Mouse (Mus musculus) midbrain, embryonic 10.5 days (tissue): ENCODE measurements around the gene Tmco3. TPM values are rescaled to one million over a fixed set of nuclear protein-coding genes. Genes with fewer than 3 reads are reported as not detected.

ENCODE experiments used
- DNase-seq: peaks from one replicate; pipeline ENCODE4 v3.0.0-alpha.2; 2017; ENCODE audit warnings: low spot score
- H3K27ac ChIP-seq: fragments of 300-500 bp; sonication (generic); replicated peaks from 2 replicates; pipeline ENCODE4 v1.5.1; 2016; ENCODE audit warnings: mild to moderate bottlenecking
- H3K27me3 ChIP-seq: fragments of 300-500 bp; sonication (generic); 2 replicates; pipeline ENCODE4 v1.6.1; 2016; ENCODE audit warnings: low read depth, mild to moderate bottlenecking; ENCODE audit not compliant: poor library complexity, severe bottlenecking
- H3K36me3 ChIP-seq: fragments of 300-500 bp; sonication (generic); 2 replicates; pipeline ENCODE4 v1.6.1; 2016; ENCODE audit warnings: mild to moderate bottlenecking, moderate library complexity
- H3K4me1 ChIP-seq: fragments of 300-500 bp; sonication (generic); 2 replicates; pipeline ENCODE4 v1.6.1; 2016
- H3K4me3 ChIP-seq: fragments of 300-500 bp; sonication (generic); 2 replicates; pipeline ENCODE4 v1.5.1; 2016; ENCODE audit warnings: mild to moderate bottlenecking, moderate library complexity
- H3K9me3 ChIP-seq: fragments of 300-500 bp; sonication (generic); replicated peaks from 2 replicates; pipeline ENCODE4 v1.6.1; 2016; ENCODE audit warnings: mild to moderate bottlenecking
- WGBS: fragments of 180-500 bp; shearing (Covaris S2); methylation state at CpG from one replicate; pipeline ENCODE4 v1.1.7; 2016; 5-methylcytosine and 5-hydroxymethylcytosine counted together
- polyA plus RNA-seq: library from polyadenylated mRNA; unstranded; fragments of >200 nt; fragmentation: Nextera tagmentation; extraction: Ambion mirVana; gene quantifications from 2 replicates; pipeline ENCODE4 v1.2.1, GENCODE M21; 2016

Gene Tmco3
- polyA plus RNA-seq, 1 experiment from 2014 or later: 31.6 TPM

- H3K27ac ChIP-seq: no peak overlapping the region
- 92% methylated on average over 1 of the region's 1 CpGs for WGBS
- H3K27me3 ChIP-seq: no peaks in the 10 kb centered on the region; the same call in 1 of the 2 replicates
- 0 out of 2 replicates have a peak, but pooled peaks cover under 1% of the 10 kb centered on the region for H3K36me3 ChIP-seq
- peaks cover 11% of the 10 kb centered on the region for H3K4me1 ChIP-seq
- no peak for DNase-seq
- no peaks in the 10 kb centered on the region for H3K9me3 ChIP-seq
- H3K4me3 ChIP-seq: no peak overlapping the region
Measured at GRCm38 (mm10) chr8:13283200-13283599, 4.8 kb upstream of the Tmco3 start.

- under 1% methylated on average over 34 of the region's 34 CpGs for whole genome bisulfite sequencing
- Histone ChIP-seq H3K9me3 (no peaks in the 10 kb centered on the region), H3K27ac (peak overlapping the region; percentile 96), H3K4me3 (peak overlapping the region; percentile 81), H3K27me3 (no peaks in the 10 kb centered on the region; the same call in 1 of the 2 replicates), H3K36me3 (peaks cover 8% of the 10 kb centered on the region), H3K4me1 (peaks cover 27% of the 10 kb centered on the region)
- DNase-seq: peak; percentile 85
Measured at GRCm38 (mm10) chr8:13287304-13287691, 692 bp upstream of the Tmco3 start.

GRCm38 (mm10) chr8:13288646-13289045 is 656 bp downstream of the Tmco3 start:
- Histone ChIP-seq H3K4me1 (peaks cover 27% of the 10 kb centered on the region), H3K4me3 (peak overlapping the region; percentile 81), H3K27ac (peak overlapping the region; percentile 96), H3K9me3 (no peaks in the 10 kb centered on the region), H3K36me3 (peaks cover 20% of the 10 kb centered on the region), H3K27me3 (no peaks in the 10 kb centered on the region; the same call in 1 of the 2 replicates)
- 6% methylated on average over 6 of the region's 6 CpGs for WGBS
- DNase-seq: no peak

DNA sequence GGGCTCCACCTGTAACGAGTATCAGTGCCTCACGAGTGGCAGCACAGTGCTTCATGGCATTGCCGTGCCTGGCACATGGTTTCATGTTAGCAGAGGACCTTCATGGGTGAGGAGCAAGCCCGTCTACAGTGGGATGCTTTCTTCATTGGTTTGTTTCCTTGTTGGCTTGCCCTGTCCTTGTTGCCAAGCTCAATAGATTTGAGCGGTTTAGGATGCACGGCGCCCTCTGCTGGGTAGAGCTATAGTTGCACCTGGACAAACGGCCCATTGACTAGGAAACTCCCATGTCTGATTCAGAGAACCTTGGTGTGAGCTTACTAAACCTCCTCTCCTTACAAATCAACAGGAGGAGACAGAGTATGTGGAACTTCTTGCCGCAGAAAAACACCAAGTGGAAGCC is 4.4 kb downstream of the Tmco3 start:
- no peaks in the 10 kb centered on the region for H3K9me3 ChIP-seq
- H3K36me3 ChIP-seq: peaks cover 57% of the 10 kb centered on the region
- H3K27ac ChIP-seq: no peak overlapping the region
- H3K27me3 ChIP-seq: no peaks in the 10 kb centered on the region
- WGBS: 28% methylated on average over 9 of the region's 9 CpGs
- H3K4me1 ChIP-seq: peaks cover 16% of the 10 kb centered on the region
- no peak overlapping the region for H3K4me3 ChIP-seq
- peak; percentile 77 for DNase-seq

DNA sequence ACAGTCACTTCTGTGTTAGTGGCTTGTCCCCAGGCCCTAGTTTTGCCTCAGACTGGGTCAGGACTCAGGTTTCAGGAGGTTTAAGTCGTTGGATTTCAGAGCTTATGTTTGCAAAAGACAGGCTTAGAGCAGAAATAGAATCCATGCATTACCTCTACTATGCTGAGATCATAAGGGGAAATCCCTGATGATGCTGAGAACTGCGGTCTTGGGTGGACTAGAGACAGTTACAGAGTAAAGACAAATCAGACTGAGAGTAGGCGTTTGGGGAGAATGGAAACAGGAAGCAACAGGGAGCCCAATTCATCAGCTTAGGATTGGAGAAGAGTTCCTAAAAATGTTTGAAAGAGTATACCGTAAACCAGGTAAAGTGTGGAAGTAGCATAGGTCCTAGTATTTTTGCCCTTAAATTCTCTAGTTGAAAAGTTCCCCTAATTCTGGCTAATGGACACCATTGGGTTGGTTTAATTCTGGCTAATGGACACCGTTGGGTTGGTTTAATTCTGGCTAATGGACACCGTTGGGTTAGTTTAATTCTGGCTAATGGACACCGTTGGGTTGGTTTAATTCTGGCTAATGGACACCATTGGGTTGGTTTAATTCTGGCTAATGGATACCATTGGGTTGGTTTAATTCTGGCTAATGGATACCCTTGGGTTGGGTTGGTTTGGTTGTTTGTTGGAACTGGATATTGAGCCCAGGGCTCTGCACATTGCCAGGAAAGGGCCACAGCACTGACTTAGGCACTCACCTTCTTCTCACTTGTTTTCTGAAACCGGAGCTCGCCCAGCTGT is 5.9 kb downstream of the Tmco3 start:
- Histone ChIP-seq H3K4me1 (peaks cover 11% of the 10 kb centered on the region), H3K27me3 (no peaks in the 10 kb centered on the region), H3K27ac (no peak overlapping the region), H3K4me3 (no peak overlapping the region), H3K36me3 (peaks cover 70% of the 10 kb centered on the region), H3K9me3 (no peaks in the 10 kb centered on the region)
- WGBS: 94% methylated on average over 9 of the region's 9 CpGs
- DNase-seq: no peak

DNA sequence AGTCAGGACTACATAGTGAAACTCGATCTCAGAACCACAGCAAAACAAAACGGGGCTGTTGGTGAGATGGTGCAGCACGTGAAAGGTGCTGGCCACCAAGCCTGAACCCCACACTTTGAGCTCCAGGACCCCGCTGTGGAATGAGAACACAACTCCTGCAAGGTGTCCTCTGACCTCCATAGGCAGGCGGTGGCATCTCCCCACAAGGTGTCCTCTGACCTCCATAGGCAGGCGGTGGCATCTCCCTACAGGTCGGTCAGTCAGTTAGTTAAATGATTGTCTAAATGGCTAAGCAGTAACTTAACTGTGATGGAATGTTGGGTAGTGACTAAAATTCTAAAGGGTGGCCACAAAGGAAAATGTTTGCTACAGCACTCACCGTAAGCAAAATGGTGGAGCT is 11.6 kb downstream of the Tmco3 start:
- Histone ChIP-seq H3K4me3 (no peak overlapping the region), H3K4me1 (no peaks in the 10 kb centered on the region), H3K36me3 (peaks cover 94% of the 10 kb centered on the region), H3K27me3 (no peaks in the 10 kb centered on the region), H3K27ac (no peak overlapping the region), H3K9me3 (peaks cover 10% of the 10 kb centered on the region)
- DNase-seq: no peak
- WGBS: 97% methylated on average over 8 of the region's 8 CpGs

- H3K27ac ChIP-seq: no peak overlapping the region
- DNase-seq: no peak
- WGBS: 95% methylated on average over 7 of the region's 7 CpGs
- H3K4me1 ChIP-seq: no peaks in the 10 kb centered on the region
- H3K36me3 ChIP-seq: peaks cover 94% of the 10 kb centered on the region
- no peaks in the 10 kb centered on the region for H3K27me3 ChIP-seq
- H3K9me3 ChIP-seq: peaks cover 10% of the 10 kb centered on the region
- H3K4me3 ChIP-seq: no peak overlapping the region
Measured at GRCm38 (mm10) chr8:13301036-13301435, 13.0 kb downstream of the Tmco3 start.

DNA sequence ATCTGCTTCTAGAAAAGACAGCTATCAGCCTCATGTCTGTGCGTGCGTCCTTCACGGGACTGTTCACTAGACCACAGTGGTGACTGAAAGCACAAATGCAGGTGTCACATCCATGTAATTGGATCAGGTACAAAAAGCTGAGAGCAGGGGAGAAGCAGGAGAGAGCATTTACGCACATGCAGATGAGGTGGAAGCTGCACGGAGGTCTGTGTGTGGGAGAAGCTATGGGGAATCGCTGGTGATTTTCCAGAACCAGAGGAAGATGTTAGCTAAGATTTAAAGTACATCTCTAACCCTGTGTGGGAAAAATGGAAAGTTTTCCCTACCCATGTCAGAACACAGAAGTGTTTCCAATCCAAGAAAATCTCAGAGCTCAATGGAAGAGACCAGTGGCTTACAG is 17.5 kb downstream of the Tmco3 start:
- H3K36me3 ChIP-seq: peaks cover 80% of the 10 kb centered on the region
- no peaks in the 10 kb centered on the region for H3K4me1 ChIP-seq
- 91% methylated on average over 6 of the region's 6 CpGs for WGBS
- no peaks in the 10 kb centered on the region for H3K27me3 ChIP-seq
- no peaks in the 10 kb centered on the region for H3K9me3 ChIP-seq
- DNase-seq: no peak
- no peak overlapping the region for H3K27ac ChIP-seq
- no peak overlapping the region for H3K4me3 ChIP-seq

GRCm38 (mm10) chr8:13305884-13306283 is 17.9 kb downstream of the Tmco3 start:
- no peak for DNase-seq
- 97% methylated on average over 4 of the region's 4 CpGs for WGBS
- Histone ChIP-seq H3K4me1 (no peaks in the 10 kb centered on the region), H3K27ac (no peak overlapping the region), H3K36me3 (peaks cover 80% of the 10 kb centered on the region), H3K9me3 (no peaks in the 10 kb centered on the region), H3K4me3 (no peak overlapping the region), H3K27me3 (no peaks in the 10 kb centered on the region)

GRCm38 (mm10) chr8:13306309-13306909 is 18.4 kb downstream of the Tmco3 start:
- no peaks in the 10 kb centered on the region for H3K9me3 ChIP-seq
- H3K4me3 ChIP-seq: no peak overlapping the region
- H3K36me3 ChIP-seq: peaks cover 79% of the 10 kb centered on the region
- H3K27me3 ChIP-seq: no peaks in the 10 kb centered on the region
- no peak overlapping the region for H3K27ac ChIP-seq
- 88% methylated on average over 7 of the region's 7 CpGs for whole genome bisulfite sequencing
- no peaks in the 10 kb centered on the region for H3K4me1 ChIP-seq
- DNase-seq: no peak

DNA sequence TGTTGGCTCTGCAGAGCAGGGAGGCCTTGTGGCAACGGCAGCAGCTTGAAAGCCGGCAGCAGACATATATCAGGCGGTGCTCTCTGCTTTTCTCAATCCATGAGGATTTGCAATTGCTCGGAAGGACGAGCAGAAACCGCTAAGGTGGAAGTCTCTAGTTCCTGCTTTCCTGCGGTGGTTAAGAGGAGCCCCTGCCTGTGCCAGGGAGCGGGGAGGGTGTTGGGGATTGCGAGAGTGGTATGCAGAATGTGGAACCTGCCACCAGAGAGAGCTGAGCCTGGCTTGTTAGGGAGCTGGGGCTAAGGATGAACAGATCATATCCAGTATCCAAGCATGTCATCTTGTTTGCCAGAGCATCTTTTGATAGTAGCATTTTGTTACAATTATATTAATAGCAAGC is 18.9 kb downstream of the Tmco3 start:
- Histone ChIP-seq H3K27me3 (no peaks in the 10 kb centered on the region), H3K27ac (no peak overlapping the region), H3K4me1 (no peaks in the 10 kb centered on the region), H3K9me3 (no peaks in the 10 kb centered on the region), H3K4me3 (no peak overlapping the region), H3K36me3 (peaks cover 76% of the 10 kb centered on the region)
- WGBS: 84% methylated on average over 9 of the region's 9 CpGs
- no peak for DNase-seq

GRCm38 (mm10) chr8:13314922-13315321 is 26.9 kb downstream of the Tmco3 start:
- Histone ChIP-seq H3K27me3 (no peaks in the 10 kb centered on the region), H3K27ac (no peak overlapping the region), H3K4me1 (no peaks in the 10 kb centered on the region), H3K4me3 (no peak overlapping the region), H3K9me3 (no peaks in the 10 kb centered on the region), H3K36me3 (peaks cover 69% of the 10 kb centered on the region)
- WGBS: 81% methylated on average over 3 of the region's 3 CpGs
- DNase-seq: no peak

- no peak overlapping the region for H3K4me3 ChIP-seq
- 94% methylated on average over 10 of the region's 10 CpGs for WGBS
- H3K4me1 ChIP-seq: no peaks in the 10 kb centered on the region
- H3K27ac ChIP-seq: no peak overlapping the region
- peaks cover 63% of the 10 kb centered on the region for H3K36me3 ChIP-seq
- no peaks in the 10 kb centered on the region for H3K27me3 ChIP-seq
- no peak for DNase-seq
- H3K9me3 ChIP-seq: no peaks in the 10 kb centered on the region
Measured at GRCm38 (mm10) chr8:13316671-13317070, 28.7 kb downstream of the Tmco3 start.
